Mouse (Mus musculus) urinary bladder, postnatal 0 days (tissue): Measurements from ENCODE around the gene Iqgap3. TPM values are rescaled to one million over a fixed set of nuclear protein-coding genes. Genes with fewer than 3 reads are reported as not detected.

ENCODE experiments used
- polyA plus RNA-seq: library from polyadenylated mRNA; unstranded; fragments of >200 nt; fragmentation: Nextera tagmentation; extraction: Ambion mirVana; gene quantifications from 2 replicates; pipeline ENCODE4 v1.2.1, GENCODE M21; 2015

Gene Iqgap3
- 3.7 and 4.6 TPM in 2 replicates for polyA plus RNA-seq

DNA sequence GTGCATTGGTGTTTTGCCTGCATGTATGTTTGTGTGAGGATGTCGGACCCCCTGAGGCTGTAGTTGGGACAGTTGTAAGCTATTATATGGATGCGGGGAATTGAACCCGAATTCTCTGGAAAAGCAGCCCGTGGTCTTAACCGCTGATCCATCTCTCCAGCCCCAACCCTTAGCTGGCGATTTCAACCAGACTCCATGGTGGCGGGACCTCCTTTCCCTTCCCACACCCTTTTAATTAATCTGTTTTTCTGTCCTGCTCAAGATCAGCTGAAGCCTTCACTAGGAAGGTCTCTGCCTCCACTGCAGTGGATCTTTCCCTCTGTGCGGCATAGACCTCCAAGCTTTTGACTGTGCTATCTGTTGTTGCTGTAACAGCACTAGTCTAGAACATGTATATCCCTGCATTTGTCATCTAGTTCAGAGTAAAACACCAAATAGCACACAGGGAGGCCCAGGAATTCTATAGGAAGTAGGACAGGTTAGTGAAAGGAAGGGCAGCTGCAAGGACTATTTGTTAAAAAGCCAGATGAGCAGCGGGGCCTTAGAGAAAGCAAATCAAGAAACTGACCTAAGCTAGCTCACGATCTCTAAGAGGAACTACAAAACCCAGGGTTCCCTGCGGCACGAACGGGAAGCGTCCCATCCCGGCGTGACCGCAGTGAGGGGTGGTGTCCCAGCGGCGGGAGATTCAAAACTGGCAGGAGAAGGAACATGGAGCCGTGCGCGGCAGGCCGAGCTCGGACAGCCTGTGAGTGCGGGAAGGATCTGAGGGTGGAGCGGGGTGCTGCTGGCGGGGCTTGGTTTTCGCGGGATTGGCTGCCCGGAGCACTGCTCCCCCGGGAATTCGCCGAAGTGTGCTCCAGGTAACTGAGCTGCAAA lies at the start of gene Iqgap3:
Iqgap3 (plus strand) TSS at position 627 of the 879 bp plus-strand sequence.

DNA sequence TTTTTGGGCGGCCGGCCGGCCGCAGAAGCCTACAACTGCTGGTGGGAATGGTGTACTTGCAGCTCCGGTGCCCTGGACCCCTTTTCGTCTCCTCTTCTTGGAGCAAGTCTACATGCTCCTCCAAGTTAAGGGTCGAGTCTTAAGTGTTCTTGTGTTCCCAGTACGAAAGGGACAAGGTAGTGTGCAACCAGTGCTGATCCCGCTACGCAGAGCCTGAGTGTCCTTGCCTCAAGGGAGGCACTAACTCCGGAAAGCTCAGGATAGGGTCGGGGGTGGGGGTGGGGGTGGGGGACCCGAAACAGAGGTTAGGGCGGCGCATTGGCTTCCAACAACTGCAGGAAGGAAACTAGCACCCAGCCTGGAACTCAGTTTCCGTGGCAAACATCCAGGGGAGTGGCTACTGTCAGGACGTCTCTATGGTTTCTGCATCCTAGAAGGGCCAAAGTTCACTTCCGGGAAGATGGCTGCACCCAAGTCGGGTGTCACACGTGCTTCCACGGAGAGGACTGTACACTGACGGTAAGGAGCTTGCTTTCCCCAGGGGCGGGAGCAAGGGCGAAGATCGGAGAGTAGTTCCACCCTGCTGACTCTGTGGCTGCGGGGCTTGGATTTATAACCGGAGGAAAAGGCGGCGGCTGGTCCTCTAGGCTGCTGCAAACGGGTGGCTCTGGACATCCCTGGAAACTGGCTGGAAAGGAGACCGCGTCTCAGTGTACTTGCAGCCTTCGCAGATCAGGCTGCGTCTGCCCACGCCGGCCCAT lies 38.9 kb upstream of the Iqgap3 start, which contains the start of gene Gpatch4:
Gpatch4 (plus strand) TSS at position 448 of the 761 bp plus-strand sequence.

GRCm38 (mm10) chr3:88057902-88058696 lies 23.7 kb upstream of the Iqgap3 start, which contains the start of gene Naxe:
Gene Naxe (minus strand): TSS chr3:88058495.

DNA sequence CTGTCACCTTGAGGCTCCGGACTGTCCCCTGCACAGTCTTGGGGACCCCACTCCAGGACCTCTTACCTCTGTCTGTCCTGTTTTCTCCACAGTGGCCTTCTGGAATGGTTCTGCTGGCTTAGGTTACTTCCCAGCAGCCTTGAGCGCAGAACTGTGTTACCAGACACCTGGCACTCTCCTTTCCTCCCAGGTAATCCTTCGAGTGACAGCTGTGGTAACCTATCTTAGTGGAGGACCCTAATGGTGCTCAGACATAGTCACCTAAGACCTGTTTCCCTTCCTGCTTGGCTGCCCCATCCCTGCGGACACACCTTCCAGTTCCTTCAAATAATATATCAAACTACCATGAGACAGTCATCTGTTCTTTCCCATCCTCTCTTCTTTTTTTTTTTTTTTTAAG lies 3.6 kb upstream of the Iqgap3 start, which contains the start of gene Ttc24:
Ttc24 (minus strand) TSS at position 101 of the 400 bp plus-strand sequence.

GRCm38 (mm10) chr3:88141787-88142523 lies 60.2 kb downstream of the Iqgap3 start, which contains the start of gene Mef2d:
Gene Mef2d (plus strand): TSS chr3:88142372.

Other genes with a start within 250 kb of the Iqgap3 start
- gene Sh2d2a, start 235.2 kb upstream of the Iqgap3 start, polyA plus RNA-seq = 0.15 TPM in 1 of 2 replicates, not detected in the other
- 8.1 and 8.3 TPM in 2 replicates for gene Prcc, start 196.4 kb upstream of the Iqgap3 start, polyA plus RNA-seq
- gene Hdgf, start 175.7 kb upstream of the Iqgap3 start, polyA plus RNA-seq = 140 and 155 TPM in 2 replicates
- 54.5 and 61.2 TPM in 2 replicates for gene Mrpl24, start 162.5 kb upstream of the Iqgap3 start, polyA plus RNA-seq
- gene Isg20l2, start 151.7 kb upstream of the Iqgap3 start, polyA plus RNA-seq = 21.2 and 24.4 TPM in 2 replicates
- gene Rrnad1, start 151.3 kb upstream of the Iqgap3 start, polyA plus RNA-seq = 9.8 and 9.9 TPM in 2 replicates
- 1.9 and 4.4 TPM in 2 replicates for gene Crabp2, start 133.3 kb upstream of the Iqgap3 start, polyA plus RNA-seq
- gene Nes, start 110.9 kb upstream of the Iqgap3 start, polyA plus RNA-seq = 6.8 and 7.1 TPM in 2 replicates
- gene Bcan, start 81.7 kb upstream of the Iqgap3 start, polyA plus RNA-seq = 0.04 TPM in 1 of 2 replicates, not detected in the other
- not detected in 2 replicates for gene Hapln2, start 54.4 kb upstream of the Iqgap3 start, polyA plus RNA-seq
- gene Gpatch4, start 38.9 kb upstream of the Iqgap3 start, polyA plus RNA-seq = 15.3 and 17.0 TPM in 2 replicates
- gene Naxe, start 23.5 kb upstream of the Iqgap3 start, polyA plus RNA-seq = 110 and 112 TPM in 2 replicates
- gene Ttc24, start 3.7 kb upstream of the Iqgap3 start, polyA plus RNA-seq = not detected in 2 replicates
- 15.1 and 16.4 TPM in 2 replicates for gene Mef2d, start 60.4 kb downstream of the Iqgap3 start, polyA plus RNA-seq
- 1.3 and 2.0 TPM in 2 replicates for gene Rhbg, start 172.7 kb downstream of the Iqgap3 start, polyA plus RNA-seq
- 0.20 and 0.99 TPM in 2 replicates for gene Gm38392, start 205.2 kb downstream of the Iqgap3 start, polyA plus RNA-seq
- gene Tsacc, start 215.0 kb downstream of the Iqgap3 start, polyA plus RNA-seq = 9.2 and 10.0 TPM in 2 replicates
- 308 and 322 TPM in 2 replicates for gene Cct3, start 215.1 kb downstream of the Iqgap3 start, polyA plus RNA-seq
- 157 and 169 TPM in 2 replicates for gene Glmp, start 243.1 kb downstream of the Iqgap3 start, polyA plus RNA-seq